Mouse (Mus musculus): ENCODE results near the gene Trub1. TPM values are rescaled to one million over a fixed set of nuclear protein-coding genes. Genes with fewer than 3 reads are reported as not detected.
A peak's percentile ranks its signal among the peaks of the same experiment; 100 is the strongest.

Trub1 gene
- polyA plus RNA-seq, 1 experiment from 2014 or later, result 28.5 TPM

DNA sequence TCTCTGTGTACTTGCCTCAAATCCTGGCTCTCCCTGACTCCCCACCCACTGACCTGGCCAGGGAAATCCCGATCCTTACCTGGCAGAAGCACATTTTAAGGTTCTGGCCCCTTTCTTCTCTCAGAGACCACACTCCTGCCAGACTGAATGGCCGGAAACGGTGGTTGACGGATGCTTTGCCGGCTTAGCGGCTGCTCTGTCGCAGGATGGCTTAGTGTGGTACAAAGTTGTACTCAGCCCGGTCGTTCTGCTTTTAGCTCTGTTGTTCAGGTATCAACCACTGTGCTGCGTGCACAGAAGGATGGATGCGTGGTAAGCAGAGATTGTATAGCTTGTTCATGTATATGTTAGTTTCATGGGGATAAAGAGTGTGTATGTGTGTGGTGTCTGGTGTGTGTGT is 25.3 kb downstream of the Trub1 start:
- H3K27ac ChIP-seq, result no peak overlapping the region
- no peak overlapping the region for H3K9ac ChIP-seq
- H3K4me2 ChIP-seq (replicated peaks), result no peak overlapping the region
- H3K4me3 ChIP-seq, result no peak overlapping the region
- H3K9me3 ChIP-seq, result no peaks in the 10 kb centered on the region
- ATAC-seq (ENCODE audit: low FRiP score, low read depth), result no peak
- H3K27me3 ChIP-seq, result no peaks in the 10 kb centered on the region
- 74% methylated on average over 11 of the region's 11 CpGs for WGBS
- peaks cover 11% of the 10 kb centered on the region; the same call in 1 of the 2 replicates for H3K4me1 ChIP-seq
- H3K36me3 ChIP-seq, result peaks cover 11% of the 10 kb centered on the region

DNA sequence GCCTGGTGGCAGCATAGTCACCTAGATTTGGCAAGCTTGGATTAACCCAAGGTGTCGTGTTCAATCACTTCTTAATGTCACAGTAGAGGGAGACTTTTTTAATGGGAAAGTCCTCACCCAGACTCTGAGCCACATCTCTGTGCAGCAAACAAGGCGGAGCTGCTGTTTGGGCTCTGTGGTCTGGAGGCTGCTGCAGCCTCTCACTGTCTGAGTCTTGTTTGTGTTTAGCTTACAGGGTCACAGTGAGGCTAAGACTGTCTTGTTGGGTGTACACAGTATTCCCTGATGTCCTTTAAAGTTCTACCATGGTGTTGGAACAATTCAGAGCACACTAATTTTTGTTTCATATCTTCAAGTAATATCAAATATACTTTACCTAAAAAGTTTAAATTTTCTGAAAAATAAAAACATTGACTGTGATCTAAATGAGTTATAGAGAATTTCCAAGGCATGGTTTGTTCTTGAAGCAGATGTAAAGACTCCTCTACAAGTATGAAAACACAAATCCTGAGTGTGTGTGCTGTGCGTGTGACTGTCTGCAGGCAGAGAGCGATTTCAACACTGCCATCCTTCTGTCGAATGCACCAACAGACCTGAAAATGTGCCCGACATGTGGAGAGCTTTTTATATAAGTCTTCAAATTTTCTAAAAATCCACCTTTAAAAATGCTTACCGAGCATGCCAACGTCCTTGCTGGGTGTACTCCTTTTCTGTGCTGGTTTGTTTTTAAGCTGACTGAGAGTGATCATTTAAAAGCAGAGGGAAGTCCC is 27.4 kb downstream of the Trub1 start:
- H3K27ac ChIP-seq, result no peak overlapping the region
- no peak for ATAC-seq (ENCODE audit: low FRiP score, low read depth)
- H3K4me2 ChIP-seq (replicated peaks), result no peak overlapping the region
- peaks cover 14% of the 10 kb centered on the region for H3K36me3 ChIP-seq
- peaks cover 7% of the 10 kb centered on the region; the same call in 1 of the 2 replicates for H3K9me3 ChIP-seq
- WGBS, result 78% methylated on average over 8 of the region's 8 CpGs
- H3K9ac ChIP-seq, result no peak overlapping the region
- peaks cover 6% of the 10 kb centered on the region; the same call in 1 of the 2 replicates for H3K4me1 ChIP-seq
- no peaks in the 10 kb centered on the region for H3K27me3 ChIP-seq
- H3K4me3 ChIP-seq, result no peak overlapping the region

DNA sequence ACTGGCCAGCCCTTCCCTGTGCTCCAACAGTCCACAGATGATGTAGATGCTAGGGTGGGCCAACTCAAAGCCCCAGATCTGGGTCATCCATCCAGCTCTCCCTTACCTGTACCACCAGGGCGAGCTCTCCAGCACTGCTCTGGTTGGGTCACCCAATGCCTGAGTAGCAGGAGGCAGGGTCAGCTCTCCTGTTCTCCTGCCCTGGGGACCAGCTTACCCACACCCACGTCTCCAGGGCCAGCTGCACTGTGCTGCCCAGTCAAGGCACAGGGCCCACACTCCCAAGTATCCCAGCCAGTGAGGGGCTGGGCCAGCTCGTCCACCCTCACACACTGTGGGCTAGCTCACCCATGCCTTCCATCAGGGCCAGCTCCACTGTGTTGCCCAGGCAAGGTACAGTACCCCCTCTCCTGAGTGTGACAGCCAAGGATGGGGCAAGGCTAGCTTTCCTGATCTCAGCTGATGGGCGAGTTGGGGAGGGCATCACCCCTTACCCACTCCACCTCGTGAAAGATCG is 29.1 kb downstream of the Trub1 start:
- WGBS, result 89% methylated on average over 6 of the region's 6 CpGs
- Histone ChIP-seq H3K27ac (no peak overlapping the region), H3K4me1 (peaks cover 16% of the 10 kb centered on the region), H3K4me2 (replicated peaks) (no peak overlapping the region), H3K9ac (no peak overlapping the region), H3K4me3 (no peak overlapping the region), H3K27me3 (no peaks in the 10 kb centered on the region), H3K36me3 (peaks cover 20% of the 10 kb centered on the region), H3K9me3 (peaks cover 7% of the 10 kb centered on the region; the same call in 1 of the 2 replicates)
- ATAC-seq (ENCODE audit: low FRiP score, low read depth), result no peak

DNA sequence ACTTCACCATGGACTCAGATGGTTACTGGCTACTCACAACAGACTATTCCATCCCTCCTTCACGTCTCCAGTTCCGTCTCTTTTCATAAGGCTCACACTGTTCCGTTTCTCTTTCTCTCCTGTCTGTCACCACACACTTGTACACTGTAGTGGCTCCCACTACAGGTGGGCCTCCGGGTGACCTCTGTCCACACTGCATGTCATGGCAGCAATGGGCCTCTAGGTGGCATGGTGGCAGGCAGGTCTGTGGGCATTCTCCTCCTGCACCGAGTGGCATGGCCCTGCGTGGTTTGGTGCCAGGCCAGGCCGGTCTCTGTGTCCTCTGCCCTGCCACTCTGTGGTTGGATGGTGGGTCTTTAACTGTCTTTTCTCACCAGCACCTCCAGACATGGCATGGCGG is 30.1 kb downstream of the Trub1 start:
- no peak overlapping the region for H3K4me3 ChIP-seq
- H3K27ac ChIP-seq, result no peak overlapping the region
- WGBS, result 84% methylated on average over 8 of the region's 8 CpGs
- no peak for ATAC-seq (ENCODE audit: low FRiP score, low read depth)
- peaks cover 24% of the 10 kb centered on the region for H3K4me1 ChIP-seq
- H3K36me3 ChIP-seq, result peaks cover 20% of the 10 kb centered on the region
- no peak overlapping the region for H3K9ac ChIP-seq
- H3K27me3 ChIP-seq, result no peaks in the 10 kb centered on the region
- H3K9me3 ChIP-seq, result peaks cover 7% of the 10 kb centered on the region; the same call in 1 of the 2 replicates
- no peak overlapping the region for H3K4me2 ChIP-seq (replicated peaks)

DNA sequence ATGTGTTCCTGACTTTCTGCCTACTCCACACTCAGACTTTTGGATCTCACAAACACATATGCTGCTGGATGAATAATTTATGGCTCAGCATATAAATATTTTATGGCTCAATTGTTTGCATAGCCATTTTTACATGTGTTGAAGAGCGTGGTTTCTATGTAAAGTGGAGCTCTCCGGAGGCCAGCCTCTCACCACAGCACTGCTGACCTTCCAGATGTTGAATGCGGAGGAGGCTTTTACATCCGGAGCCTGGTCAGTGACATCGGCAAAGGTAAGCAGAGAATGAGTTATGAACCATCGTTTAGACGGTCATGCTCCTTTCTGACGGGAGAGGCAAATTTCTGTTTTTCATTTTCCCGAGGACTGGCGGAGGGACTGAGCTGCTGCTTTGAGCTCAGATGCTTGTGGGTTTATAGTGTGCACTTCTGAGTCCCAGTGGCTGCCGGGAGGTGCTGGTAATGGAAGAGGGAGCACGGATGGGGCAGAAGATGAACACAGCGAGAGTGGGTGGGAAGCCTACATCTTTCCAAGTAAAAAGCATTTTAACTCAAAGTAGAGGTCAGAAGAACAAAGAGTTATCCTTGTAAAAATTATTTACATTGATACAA is 34.4 kb downstream of the Trub1 start:
- 18% methylated on average over 13 of the region's 13 CpGs for WGBS
- Histone ChIP-seq H3K36me3 (peaks cover 15% of the 10 kb centered on the region), H3K9me3 (peaks cover 7% of the 10 kb centered on the region; the same call in 1 of the 2 replicates), H3K27ac (peak overlapping the region; percentile 85), H3K27me3 (no peaks in the 10 kb centered on the region), H3K4me2 (replicated peaks) (peak overlapping the region; percentile 52), H3K4me1 (peaks cover 44% of the 10 kb centered on the region), H3K9ac (0 out of 2 replicates have a peak overlapping the region, but pooled peaks have one; percentile 19), H3K4me3 (peak overlapping the region; percentile 18)
- ATAC-seq (ENCODE audit: low FRiP score, low read depth), result peak; percentile 66

DNA sequence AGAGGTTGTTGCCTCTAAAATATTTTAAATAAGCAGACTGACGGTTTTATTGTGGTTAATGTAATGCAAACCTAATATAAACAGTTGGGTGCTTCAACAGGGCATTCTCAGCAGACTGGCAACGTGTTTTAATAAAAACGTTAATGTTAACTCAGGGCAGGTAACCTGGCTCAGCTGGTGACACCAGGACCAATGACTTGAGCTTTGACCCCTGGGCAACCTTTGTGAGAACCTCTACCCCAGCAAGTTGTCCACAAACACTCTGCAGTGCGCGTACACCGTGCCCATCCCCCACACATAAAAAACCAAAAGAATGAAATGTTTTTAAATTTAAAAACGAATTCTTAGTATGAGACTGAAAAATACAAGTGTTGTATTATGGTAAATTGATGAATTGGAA is 36.8 kb downstream of the Trub1 start:
- Histone ChIP-seq H3K4me1 (peaks cover 44% of the 10 kb centered on the region), H3K9me3 (no peaks in the 10 kb centered on the region), H3K4me2 (replicated peaks) (no peak overlapping the region), H3K27me3 (no peaks in the 10 kb centered on the region), H3K36me3 (peaks cover 10% of the 10 kb centered on the region), H3K9ac (no peak overlapping the region), H3K27ac (no peak overlapping the region), H3K4me3 (no peak overlapping the region)
- ATAC-seq (ENCODE audit: low FRiP score, low read depth), result no peak
- WGBS, result 64% methylated on average over 7 of the region's 7 CpGs

DNA sequence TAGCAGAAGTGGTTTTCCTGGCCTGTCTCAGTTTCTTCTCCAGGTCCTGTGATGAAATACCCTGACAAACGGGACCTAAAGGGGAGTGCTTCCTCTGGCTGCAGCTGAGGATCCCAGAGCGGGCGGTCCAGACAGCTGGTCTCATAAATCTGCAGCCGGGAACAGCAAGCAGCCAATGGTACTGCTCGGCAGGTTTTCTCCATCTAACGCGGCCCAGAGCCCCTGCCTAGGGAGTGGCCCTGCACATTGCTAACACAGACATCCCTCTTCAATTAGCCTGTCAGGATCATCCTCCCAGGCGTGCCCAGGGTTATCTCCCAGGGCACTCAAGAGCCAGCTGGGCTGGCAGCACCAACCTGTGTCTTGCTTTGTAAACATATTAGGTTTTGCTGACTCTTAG is 38.3 kb downstream of the Trub1 start:
- Histone ChIP-seq H3K9me3 (no peaks in the 10 kb centered on the region), H3K27ac (peak overlapping the region; percentile 65), H3K4me2 (replicated peaks) (peak overlapping the region; percentile 46), H3K36me3 (no peaks in the 10 kb centered on the region; the same call in 1 of the 2 replicates), H3K27me3 (no peaks in the 10 kb centered on the region), H3K4me1 (peaks cover 41% of the 10 kb centered on the region), H3K9ac (no peak overlapping the region; the same call in 1 of the 2 replicates), H3K4me3 (no peak overlapping the region)
- peak; percentile 80 for ATAC-seq (ENCODE audit: low FRiP score, low read depth)
- WGBS, result 2% methylated on average over 8 of the region's 8 CpGs

DNA sequence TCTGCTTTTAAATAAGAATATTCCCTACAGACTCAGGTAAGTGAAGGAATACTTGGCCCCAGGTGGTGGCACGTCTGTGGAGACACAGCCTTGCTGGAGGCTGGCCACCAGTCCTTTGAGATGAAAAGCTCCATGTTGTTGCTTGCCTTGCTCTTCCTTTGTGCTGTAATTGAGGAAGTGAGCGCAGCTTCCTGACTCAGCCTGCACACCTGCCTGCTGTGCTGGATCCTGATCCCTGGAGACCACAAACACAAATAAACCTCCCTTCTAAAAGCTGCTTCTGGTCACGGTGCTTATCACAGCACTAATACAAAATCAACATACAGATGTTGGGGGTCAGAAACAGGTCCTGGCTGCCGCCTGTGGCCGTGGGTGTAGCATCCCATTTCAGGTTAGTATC is 41.3 kb downstream of the Trub1 start:
- Histone ChIP-seq H3K36me3 (no peaks in the 10 kb centered on the region; the same call in 1 of the 2 replicates), H3K27ac (no peak overlapping the region), H3K9ac (no peak overlapping the region), H3K4me1 (peaks cover 41% of the 10 kb centered on the region), H3K27me3 (peaks cover 6% of the 10 kb centered on the region; the same call in 1 of the 2 replicates), H3K4me3 (no peak overlapping the region), H3K4me2 (replicated peaks) (no peak overlapping the region), H3K9me3 (no peaks in the 10 kb centered on the region)
- no peak for ATAC-seq (ENCODE audit: low FRiP score, low read depth)
- 82% methylated on average over 5 of the region's 5 CpGs for WGBS

DNA sequence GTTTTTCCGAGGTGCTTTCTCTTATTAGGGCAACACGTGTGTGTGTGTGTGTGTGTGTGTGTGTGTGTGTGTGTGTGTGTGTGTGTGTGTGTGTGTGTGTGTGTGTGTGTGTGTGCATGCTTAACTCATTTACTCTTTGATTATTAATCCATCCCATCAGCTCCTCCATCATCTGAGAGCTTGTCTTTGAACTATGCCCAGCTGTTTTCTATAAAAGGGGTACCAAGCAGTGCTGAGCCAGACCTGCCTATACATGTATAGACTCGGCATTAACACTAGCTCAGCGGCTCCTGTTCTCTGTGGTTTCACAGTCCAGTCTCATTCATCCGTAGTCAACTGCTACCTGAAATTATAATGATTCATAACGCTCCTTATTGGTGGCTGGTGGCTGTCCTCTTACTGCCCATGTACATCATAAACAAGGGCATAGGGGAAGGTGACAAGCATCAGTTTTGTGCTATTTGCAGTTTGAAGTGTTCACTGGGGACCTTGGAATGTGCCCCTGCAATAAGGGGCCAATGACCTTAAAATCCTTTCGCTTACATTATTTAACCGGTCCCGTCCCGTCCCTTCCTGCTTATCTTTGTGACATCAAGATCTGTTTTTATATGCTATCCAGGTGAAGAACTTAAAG is 45.5 kb downstream of the Trub1 start:
- peak overlapping the region; percentile 1; the same call in 1 of the 2 replicates for H3K4me3 ChIP-seq

DNA sequence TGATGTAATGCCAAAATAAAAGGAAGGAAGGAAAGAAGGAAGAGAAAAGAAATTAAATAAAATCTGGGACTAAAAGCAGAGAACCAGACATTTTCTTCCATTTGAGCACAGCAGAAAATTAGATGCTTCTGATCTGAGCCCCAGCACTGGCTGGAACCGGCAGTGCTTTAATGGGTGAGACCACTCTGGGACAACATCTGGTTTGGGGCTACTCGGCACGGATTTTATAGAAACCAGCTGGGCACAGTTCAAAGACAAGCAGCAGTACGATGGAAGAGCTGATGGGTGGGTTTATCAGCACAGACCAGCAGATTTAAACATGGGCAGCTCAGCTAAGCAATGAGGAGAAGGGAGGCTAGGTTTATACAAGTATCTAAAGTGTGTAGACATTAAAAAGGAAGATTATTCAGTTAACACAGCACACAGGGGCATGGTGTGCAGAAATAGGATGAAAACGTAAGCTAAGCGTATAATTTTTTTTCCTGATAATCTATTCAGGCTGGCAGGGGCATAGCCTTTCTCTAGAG is 46.2 kb downstream of the Trub1 start:
- no peak overlapping the region for H3K9ac ChIP-seq
- H3K4me3 ChIP-seq, result no peak overlapping the region
- no peaks in the 10 kb centered on the region; the same call in 1 of the 2 replicates for H3K36me3 ChIP-seq
- WGBS, result 17% methylated on average over 6 of the region's 6 CpGs
- peak overlapping the region; percentile 48 for H3K27ac ChIP-seq
- H3K4me1 ChIP-seq, result peaks cover 26% of the 10 kb centered on the region
- H3K9me3 ChIP-seq, result no peaks in the 10 kb centered on the region
- peaks cover 6% of the 10 kb centered on the region; the same call in 1 of the 2 replicates for H3K27me3 ChIP-seq
- peak; percentile 75 for ATAC-seq (ENCODE audit: low FRiP score, low read depth)
- H3K4me2 ChIP-seq (replicated peaks), result peak overlapping the region; percentile 48

More for the DNA sequence above, 45.5 kb downstream of the Trub1 start:
- 14% methylated on average over 10 of the region's 10 CpGs for WGBS
- no peak overlapping the region for H3K9ac ChIP-seq
- peaks cover 26% of the 10 kb centered on the region for H3K4me1 ChIP-seq
- H3K27ac ChIP-seq, result peak overlapping the region; percentile 48
- no peak for ATAC-seq (ENCODE audit: low FRiP score, low read depth)
- peaks cover 6% of the 10 kb centered on the region; the same call in 1 of the 2 replicates for H3K27me3 ChIP-seq
- H3K9me3 ChIP-seq, result no peaks in the 10 kb centered on the region
- peak overlapping the region; percentile 48 for H3K4me2 ChIP-seq (replicated peaks)
- H3K36me3 ChIP-seq, result no peaks in the 10 kb centered on the region; the same call in 1 of the 2 replicates

DNA sequence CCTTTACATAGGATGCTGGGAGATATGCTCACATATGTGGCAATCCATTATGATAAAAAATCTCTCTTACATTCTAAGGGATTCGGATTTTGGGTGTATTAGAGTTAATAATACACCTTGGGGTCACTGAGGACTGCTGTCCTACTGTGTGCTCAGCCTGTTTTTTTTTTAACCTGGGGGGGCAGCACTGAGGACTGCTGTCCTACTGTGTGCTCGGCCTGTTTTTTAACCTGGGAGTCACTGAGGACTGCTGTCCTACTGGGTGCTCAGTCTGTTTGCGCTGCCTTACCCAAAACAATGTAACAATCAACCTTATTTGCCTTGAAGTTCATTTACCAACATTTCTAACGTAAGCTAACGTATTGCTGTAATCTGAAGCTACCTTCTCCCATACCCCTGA is 47.5 kb downstream of the Trub1 start:
- ATAC-seq (ENCODE audit: low FRiP score, low read depth), result no peak
- no peak overlapping the region for H3K27ac ChIP-seq
- no peaks in the 10 kb centered on the region for H3K9me3 ChIP-seq
- H3K27me3 ChIP-seq, result peaks cover 6% of the 10 kb centered on the region; the same call in 1 of the 2 replicates
- H3K9ac ChIP-seq, result no peak overlapping the region
- H3K4me1 ChIP-seq, result peaks cover 26% of the 10 kb centered on the region
- H3K36me3 ChIP-seq, result no peaks in the 10 kb centered on the region
- H3K4me3 ChIP-seq, result no peak overlapping the region
- no peak overlapping the region for H3K4me2 ChIP-seq (replicated peaks)
- 93% methylated on average over 5 of the region's 5 CpGs for WGBS

Measured in limb, embryonic 13.5 days (tissue).